Mouse (Mus musculus) thymus, adult 2 months (tissue): ENCODE measurements around the gene Plcb1. TPM values are rescaled to one million over a fixed set of nuclear protein-coding genes. Genes with fewer than 3 reads are reported as not detected.

ENCODE experiments used
- DNase-seq: peaks from one replicate; pipeline ENCODE4 v3.0.0; 2021
- H3K27ac ChIP-seq: fragments of 200-500 bp; 2 replicates; pipeline ENCODE4 v1.5.1; 2012; ENCODE audit warnings: low read length, control low read depth; ENCODE audit not compliant: control insufficient read depth, insufficient read depth
- H3K27me3 ChIP-seq: fragments of 200-500 bp; 2 replicates; pipeline ENCODE4 v1.6.1; 2012; ENCODE audit warnings: mild to moderate bottlenecking, low read length, moderate library complexity, mixed read lengths; ENCODE audit not compliant: control insufficient read depth, insufficient read depth
- H3K36me3 ChIP-seq: fragments of 200-500 bp; 2 replicates; pipeline ENCODE4 v1.6.1; 2012; ENCODE audit warnings: mild to moderate bottlenecking, low read length, moderate library complexity; ENCODE audit not compliant: control insufficient read depth, insufficient read depth
- H3K4me1 ChIP-seq: fragments of 200-500 bp; replicated peaks from 2 replicates; pipeline ENCODE4 v1.6.1; 2012; ENCODE audit warnings: low read length; ENCODE audit not compliant: control insufficient read depth, insufficient read depth
- H3K4me3 ChIP-seq: fragments of 200-500 bp; 2 replicates; pipeline ENCODE4 v1.5.1; 2012; ENCODE audit warnings: mild to moderate bottlenecking, low read length, control low read depth, moderate library complexity; ENCODE audit not compliant: control insufficient read depth, insufficient read depth
- CTCF ChIP-seq: fragments of 200-500 bp; IDR thresholded peaks from 2 replicates; pipeline ENCODE4 v1.5.1; 2012; ENCODE audit warnings: mild to moderate bottlenecking, control low read depth, low read length, moderate library complexity, borderline replicate concordance; ENCODE audit not compliant: control insufficient read depth, poor library complexity, insufficient read depth; ENCODE audit errors: extremely low read depth
- POLR2A ChIP-seq: fragments of 200-500 bp; IDR thresholded peaks from 2 replicates; pipeline ENCODE4 v1.6.1; 2012; ENCODE audit warnings: mild to moderate bottlenecking, low read length, control low read depth, moderate library complexity; ENCODE audit not compliant: control insufficient read depth, poor library complexity, insufficient read depth; ENCODE audit errors: extremely low read depth
- WGBS: fragments of 180-500 bp; shearing (Covaris S2); methylation state at CpG from one replicate; pipeline ENCODE4 v1.1.7; 2018; 5-methylcytosine and 5-hydroxymethylcytosine counted together
- polyA plus RNA-seq: library from polyadenylated mRNA; depleted of rRNA; stranded (reverse); fragments of >200 nt; gene quantifications from 2 replicates; pipeline ENCODE4 v1.2.3, GENCODE M21; 2012

Gene Plcb1
- polyA plus RNA-seq, 1 experiment, result 0.32 TPM

DNA sequence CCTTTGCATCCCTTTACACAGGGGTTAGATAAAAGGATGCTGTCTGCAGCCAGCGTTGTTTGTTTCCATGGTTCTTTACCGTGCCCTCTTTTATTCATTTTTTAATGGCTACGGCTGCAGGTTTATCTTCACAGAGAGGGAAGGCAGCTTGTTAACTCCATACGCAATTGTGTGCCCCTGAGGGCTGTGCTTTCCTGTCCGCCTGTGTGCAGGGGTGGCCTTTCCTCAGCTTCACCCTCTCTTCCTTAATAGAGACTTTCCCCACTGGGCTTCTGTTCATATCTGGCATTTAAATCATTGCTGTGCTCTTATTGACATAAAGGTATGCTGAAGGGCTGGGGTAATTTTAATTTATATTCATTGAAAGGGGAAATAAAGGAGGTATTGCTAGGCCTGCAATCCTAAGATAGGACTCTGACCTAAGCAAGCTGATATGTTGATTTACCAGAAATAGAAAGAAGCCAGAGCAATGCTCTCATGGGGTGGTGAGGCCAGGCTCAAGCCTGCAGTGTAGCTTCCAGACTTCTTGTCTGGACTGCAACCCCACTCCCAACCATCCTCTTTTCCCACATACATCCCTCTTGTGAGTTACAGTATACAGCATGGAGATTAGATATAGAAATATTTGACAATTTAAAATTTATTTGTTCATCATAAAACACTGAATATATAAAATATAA is 623.7 kb downstream of the Plcb1 start:
- no peaks in the 10 kb centered on the region for H3K4me1 ChIP-seq
- no peaks in the 10 kb centered on the region for H3K36me3 ChIP-seq
- TF ChIP-seq POLR2A, result no peak
- no peak for TF ChIP-seq CTCF
- no peak overlapping the region for H3K4me3 ChIP-seq
- no peak for DNase-seq
- no peaks in the 10 kb centered on the region for H3K27me3 ChIP-seq
- no peak overlapping the region for H3K27ac ChIP-seq
- WGBS, result 87% methylated on average over 5 of the region's 5 CpGs

DNA sequence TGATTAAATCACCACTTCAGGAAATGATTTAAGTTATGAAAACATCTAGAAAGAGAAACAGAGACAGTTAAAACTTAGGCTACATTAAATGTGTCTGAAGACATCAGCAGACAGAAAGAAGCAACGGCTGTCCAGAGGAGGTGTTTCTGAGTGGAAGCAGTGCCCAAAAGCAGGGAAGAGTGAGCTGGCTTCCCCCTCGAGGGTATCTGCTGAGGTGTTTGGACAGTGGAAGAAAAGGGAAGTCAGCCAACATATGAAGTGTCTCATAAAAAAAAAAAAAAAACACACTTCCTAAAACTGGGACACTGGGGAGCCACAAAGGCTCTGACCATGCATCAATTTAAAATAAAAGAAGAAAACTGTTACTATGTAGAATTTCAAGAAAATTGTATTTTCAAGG is 625.8 kb downstream of the Plcb1 start:
- Histone ChIP-seq H3K27me3 (no peaks in the 10 kb centered on the region), H3K4me3 (no peak overlapping the region), H3K36me3 (no peaks in the 10 kb centered on the region), H3K27ac (no peak overlapping the region), H3K4me1 (no peaks in the 10 kb centered on the region)
- no peak for TF ChIP-seq CTCF
- TF ChIP-seq POLR2A, result no peak
- WGBS, result 20% methylated on average over 2 of the region's 2 CpGs
- DNase-seq, result no peak

DNA sequence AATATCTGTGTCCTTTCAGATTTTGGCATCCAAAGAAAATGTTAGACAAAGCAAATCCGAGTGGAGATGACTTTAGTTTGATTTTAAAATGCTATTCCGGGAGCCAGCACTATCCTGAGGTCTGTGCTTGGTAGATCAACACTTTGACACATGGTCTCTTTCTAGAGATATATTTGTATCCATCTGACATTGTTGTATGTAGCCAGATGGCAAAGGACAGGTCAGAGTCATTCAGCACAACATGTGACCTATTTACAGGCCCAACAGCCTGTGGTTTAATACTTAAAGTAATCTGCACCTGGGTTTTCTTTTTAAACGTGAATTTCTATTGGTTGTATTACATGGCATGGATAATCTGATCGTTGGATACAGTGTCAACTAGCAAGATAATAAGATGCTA is 629.3 kb downstream of the Plcb1 start:
- no peak overlapping the region for H3K4me3 ChIP-seq
- no peaks in the 10 kb centered on the region for H3K27me3 ChIP-seq
- 77% methylated on average over 4 of the region's 4 CpGs for WGBS
- H3K27ac ChIP-seq, result no peak overlapping the region
- H3K36me3 ChIP-seq, result no peaks in the 10 kb centered on the region
- DNase-seq, result no peak
- no peaks in the 10 kb centered on the region for H3K4me1 ChIP-seq
- TF ChIP-seq CTCF (no peak), POLR2A (no peak)

DNA sequence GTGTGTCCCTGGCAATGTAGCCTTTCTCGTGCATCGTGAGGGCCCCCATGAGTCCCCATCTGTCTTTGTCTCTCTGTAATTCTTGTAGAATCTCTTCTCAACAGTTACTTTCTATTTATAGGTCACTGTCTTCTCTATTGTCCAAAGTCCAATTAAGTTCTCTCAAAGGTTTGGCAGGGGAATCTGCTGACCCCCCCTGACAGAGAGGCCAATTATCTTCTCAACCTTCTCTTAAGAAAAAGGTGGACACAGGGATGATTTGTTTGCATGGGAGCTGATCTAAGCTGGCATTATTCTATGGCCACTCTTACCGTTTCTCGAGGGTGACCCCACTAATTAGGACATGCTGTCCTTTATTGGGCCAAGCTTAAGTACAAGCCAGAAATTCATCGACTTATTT is 633.4 kb downstream of the Plcb1 start:
- 89% methylated on average over 5 of the region's 5 CpGs for WGBS
- TF ChIP-seq CTCF (no peak), POLR2A (no peak)

DNA sequence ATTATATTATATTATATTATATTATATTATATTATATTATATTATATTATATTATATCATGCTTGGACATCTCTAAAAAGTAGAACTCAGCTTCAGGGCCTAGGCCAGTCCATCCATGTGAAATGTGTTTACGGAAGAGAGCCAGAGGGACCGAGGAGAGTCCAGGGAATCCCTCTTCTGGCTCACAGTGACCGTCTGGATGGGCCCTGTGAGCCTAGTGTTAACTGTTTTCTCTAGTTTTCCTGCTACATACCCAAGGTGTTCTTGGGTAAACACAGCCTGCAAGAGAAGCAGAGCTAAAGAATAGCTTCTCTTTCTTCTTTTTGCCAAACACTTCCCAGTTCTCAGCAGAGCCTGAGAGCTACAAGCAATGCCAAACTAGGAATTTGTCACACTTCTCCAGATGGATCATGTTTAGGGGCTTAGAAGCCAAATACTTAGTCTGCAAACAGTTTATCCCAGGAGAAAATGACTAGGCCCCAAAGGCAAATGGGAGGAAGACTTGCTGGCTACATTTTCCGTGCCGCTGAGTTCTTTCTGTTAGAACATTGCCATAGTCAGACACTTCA is 649.2 kb downstream of the Plcb1 start:
- Histone ChIP-seq H3K4me3 (no peak overlapping the region), H3K4me1 (no peaks in the 10 kb centered on the region), H3K36me3 (no peaks in the 10 kb centered on the region), H3K27me3 (no peaks in the 10 kb centered on the region), H3K27ac (no peak overlapping the region)
- 96% methylated on average over 5 of the region's 5 CpGs for WGBS
- no peak for TF ChIP-seq CTCF
- no peak for TF ChIP-seq POLR2A
- DNase-seq, result no peak

More for the DNA sequence above, 633.4 kb downstream of the Plcb1 start:
- H3K4me1 ChIP-seq, result no peaks in the 10 kb centered on the region
- H3K27ac ChIP-seq, result no peak overlapping the region
- H3K36me3 ChIP-seq, result no peaks in the 10 kb centered on the region
- no peaks in the 10 kb centered on the region for H3K27me3 ChIP-seq
- DNase-seq, result no peak
- no peak overlapping the region for H3K4me3 ChIP-seq

DNA sequence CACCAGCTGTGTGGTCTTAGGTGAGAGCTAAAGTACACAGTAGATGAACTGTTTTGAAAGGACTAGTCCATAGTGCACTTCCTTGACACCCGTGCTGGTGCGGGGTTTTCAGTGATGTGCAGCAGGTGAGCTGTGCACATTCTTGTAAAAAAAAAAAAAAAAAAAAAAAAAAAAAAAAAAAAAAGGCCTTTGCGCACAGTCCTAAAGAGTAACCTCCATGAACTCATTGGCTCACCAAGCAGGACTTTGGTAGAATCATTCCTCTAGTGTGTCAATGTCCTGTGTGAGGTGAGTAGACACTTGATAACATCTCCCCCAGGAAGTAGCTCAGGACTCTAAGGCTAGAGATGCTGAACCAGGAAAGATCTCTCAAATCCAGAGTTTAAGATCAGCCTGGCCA is 653.2 kb downstream of the Plcb1 start:
- Histone ChIP-seq H3K4me1 (no peaks in the 10 kb centered on the region), H3K4me3 (no peak overlapping the region), H3K36me3 (no peaks in the 10 kb centered on the region), H3K27me3 (no peaks in the 10 kb centered on the region), H3K27ac (no peak overlapping the region)
- no peak for DNase-seq
- TF ChIP-seq POLR2A (no peak), CTCF (no peak)
- WGBS, result 91% methylated on average over 3 of the region's 3 CpGs
